Mouse (Mus musculus) spleen, adult 18-20 months (tissue): Measurements from ENCODE around the gene Anapc15-ps.

Source experiments
- DNase-seq, 2 experiments: peaks; one replicate each; pipeline ENCODE4 v3.0.0; 2022; ENCODE audit warnings: mixed read lengths in 2 of 2

Anapc15-ps gene

GRCm38 (mm10) chr10:95625300-95625699 lies 48.0 kb downstream of the Anapc15-ps start:
- DNase-seq = no peak

- no peak for DNase-seq
These were observed 49.2 kb downstream of the Anapc15-ps start for GRCm38 (mm10) chr10:95624007-95624406.

GRCm38 (mm10) chr10:95623518-95623905 lies 49.7 kb downstream of the Anapc15-ps start:
- DNase-seq = no peak
